Mouse (Mus musculus): ENCODE measurements around the gene Ap1m1. TPM values are rescaled to one million over a fixed set of nuclear protein-coding genes. Genes with fewer than 3 reads are reported as not detected.
A peak's percentile ranks its signal among the peaks of the same experiment; 100 is the strongest.

The Ap1m1 gene
- total RNA-seq (2014; rRNA removed) (7.9 and 14.9 TPM in 2 replicates), polyA plus RNA-seq (2012; rRNA removed) (38.9 and 39.4 TPM in 2 replicates)

- H3K4me3 ChIP-seq (ENCODE audit: insufficient read depth, low read depth, low read length) = peak within 1 kb of the TSS; percentile 69
- WGBS = under 1% methylated on average over 54 of the region's 54 CpGs
- no peak for TF ChIP-seq POLR2A (IDR thresholded peaks at IDR 0.05; ENCODE audit: extremely low read depth, insufficient read depth, low read length)
- peak; percentile 64 for TF ChIP-seq CTCF (IDR thresholded peaks at IDR 0.05; ENCODE audit: low read depth, low read length)
Measured at GRCm38 (mm10) chr8:72239499-72240402, at the start of gene Ap1m1. TSS of gene Ap1m1 (plus strand) at chr8:72240018.

DNA sequence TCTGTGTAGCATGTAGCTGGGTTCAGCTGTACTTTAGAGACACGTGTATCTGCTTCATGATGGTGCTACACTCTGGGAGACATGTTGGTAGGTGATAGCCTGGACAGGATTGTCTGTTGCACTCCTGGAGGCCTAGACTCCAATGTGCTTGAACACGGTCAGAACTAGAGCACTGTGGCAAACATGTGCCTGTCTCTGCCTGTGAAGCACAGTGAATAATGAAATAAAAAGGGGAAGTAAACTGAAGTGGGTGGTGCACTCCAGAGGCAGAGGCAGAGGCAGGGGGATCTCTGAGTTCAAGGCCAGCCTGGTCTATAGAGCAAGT is 49.6 kb upstream of the Ap1m1 start:
- no peak overlapping the region for H3K27ac ChIP-seq (replicated peaks; ENCODE audit: insufficient read depth, low read depth, low read length)
- no peak overlapping the region for H3K9ac ChIP-seq (ENCODE audit: low read depth, low read length)

More at GRCm38 (mm10) chr8:72239499-72240402, at the start of gene Ap1m1:
- Histone ChIP-seq H3K9ac (ENCODE audit: low read depth, low read length) (peak within 1 kb of the TSS; percentile 73), H3K4me1 (ENCODE audit: control insufficient read depth, insufficient read depth, low read length) (peaks cover 14% of the 10 kb centered on the region), H3K27ac (replicated peaks; ENCODE audit: insufficient read depth, low read depth, low read length) (peak within 1 kb of the TSS; percentile 68), H3K27me3 (ENCODE audit: control insufficient read depth, insufficient read depth, low read length) (no peaks in the 10 kb centered on the region), H3K79me2 (ENCODE audit: control insufficient read depth, insufficient read depth, low read length) (peaks cover 12% of the 10 kb centered on the region; the same call in 1 of the 2 replicates), H3K36me3 (ENCODE audit: control insufficient read depth, insufficient read depth, low read length) (no peaks in the 10 kb centered on the region)
- DNase-seq (ENCODE audit: extremely low read depth, low read depth, low spot score) = peak; percentile 95

DNA sequence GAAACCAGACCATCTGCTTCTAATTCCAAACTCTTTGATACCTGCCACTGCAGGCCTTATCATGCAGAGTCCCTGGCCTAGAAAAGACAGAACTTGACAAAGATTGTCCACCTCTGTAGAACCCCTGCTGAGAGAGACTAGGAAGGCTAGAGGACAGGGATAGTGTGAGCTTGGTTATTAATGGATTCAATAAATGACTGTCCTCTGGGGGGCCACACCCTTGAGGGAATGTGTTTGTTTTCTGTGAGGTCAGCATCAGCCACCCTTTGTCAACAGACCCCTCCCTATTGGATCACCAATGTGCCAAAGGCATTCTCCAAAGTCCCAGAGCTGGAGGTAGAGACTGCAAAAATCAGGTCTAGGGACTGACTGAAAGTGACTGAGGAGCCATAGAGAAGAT is 47.8 kb upstream of the Ap1m1 start:
- no peak overlapping the region for H3K9ac ChIP-seq (ENCODE audit: low read depth, low read length)
- H3K4me1 ChIP-seq (ENCODE audit: control insufficient read depth, insufficient read depth, low read length) = no peaks in the 10 kb centered on the region
- no peaks in the 10 kb centered on the region for H3K36me3 ChIP-seq (ENCODE audit: control insufficient read depth, insufficient read depth, low read length)
- H3K4me3 ChIP-seq (ENCODE audit: insufficient read depth, low read depth, low read length) = no peak overlapping the region
- no peak for TF ChIP-seq POLR2A (IDR thresholded peaks at IDR 0.05; ENCODE audit: extremely low read depth, insufficient read depth, low read length)
- TF ChIP-seq CTCF (IDR thresholded peaks at IDR 0.05; ENCODE audit: low read depth, low read length) = no peak
- H3K27ac ChIP-seq (replicated peaks; ENCODE audit: insufficient read depth, low read depth, low read length) = no peak overlapping the region
- H3K27me3 ChIP-seq (ENCODE audit: control insufficient read depth, insufficient read depth, low read length) = no peaks in the 10 kb centered on the region
- DNase-seq (ENCODE audit: extremely low read depth, low read depth, low spot score) = no peak
- no peaks in the 10 kb centered on the region for H3K79me2 ChIP-seq (ENCODE audit: control insufficient read depth, insufficient read depth, low read length)

More for the DNA sequence above, 49.6 kb upstream of the Ap1m1 start:
- WGBS = 83% methylated on average over 2 of the region's 2 CpGs
- H3K36me3 ChIP-seq (ENCODE audit: control insufficient read depth, insufficient read depth, low read length) = no peaks in the 10 kb centered on the region
- H3K79me2 ChIP-seq (ENCODE audit: control insufficient read depth, insufficient read depth, low read length) = no peaks in the 10 kb centered on the region
- H3K4me1 ChIP-seq (ENCODE audit: control insufficient read depth, insufficient read depth, low read length) = no peaks in the 10 kb centered on the region
- no peak overlapping the region for H3K4me3 ChIP-seq (ENCODE audit: insufficient read depth, low read depth, low read length)
- no peaks in the 10 kb centered on the region for H3K27me3 ChIP-seq (ENCODE audit: control insufficient read depth, insufficient read depth, low read length)
- DNase-seq (ENCODE audit: extremely low read depth, low read depth, low spot score) = no peak
- TF ChIP-seq CTCF (IDR thresholded peaks at IDR 0.05; ENCODE audit: low read depth, low read length) (no peak), POLR2A (IDR thresholded peaks at IDR 0.05; ENCODE audit: extremely low read depth, insufficient read depth, low read length) (no peak)

DNA sequence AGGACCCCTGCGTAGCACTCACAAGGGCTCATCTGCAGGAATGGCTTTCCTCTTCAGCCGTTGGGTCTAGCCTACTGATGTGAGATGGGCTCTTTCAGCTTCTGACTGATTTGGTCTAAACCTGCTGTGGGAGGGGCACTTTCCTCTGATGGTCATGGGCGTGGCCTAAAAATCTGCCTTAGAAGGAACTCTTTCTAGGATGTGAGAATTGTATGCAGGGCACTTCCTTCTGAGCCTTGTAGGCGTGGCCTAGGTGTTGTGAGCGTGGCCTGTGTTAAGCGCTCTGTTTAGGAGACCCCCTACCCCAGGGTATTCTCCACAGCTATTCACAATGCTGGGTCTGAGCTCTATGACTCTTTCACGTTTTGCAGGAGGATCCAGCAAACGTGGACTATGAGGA is 41.8 kb upstream of the Ap1m1 start:
- no peaks in the 10 kb centered on the region for H3K79me2 ChIP-seq (ENCODE audit: control insufficient read depth, insufficient read depth, low read length)
- no peaks in the 10 kb centered on the region for H3K4me1 ChIP-seq (ENCODE audit: control insufficient read depth, insufficient read depth, low read length)
- no peaks in the 10 kb centered on the region for H3K36me3 ChIP-seq (ENCODE audit: control insufficient read depth, insufficient read depth, low read length)
- no peak overlapping the region for H3K9ac ChIP-seq (ENCODE audit: low read depth, low read length)
- TF ChIP-seq CTCF (IDR thresholded peaks at IDR 0.05; ENCODE audit: low read depth, low read length) (no peak), POLR2A (IDR thresholded peaks at IDR 0.05; ENCODE audit: extremely low read depth, insufficient read depth, low read length) (no peak)
- H3K27ac ChIP-seq (replicated peaks; ENCODE audit: insufficient read depth, low read depth, low read length) = no peak overlapping the region
- H3K27me3 ChIP-seq (ENCODE audit: control insufficient read depth, insufficient read depth, low read length) = no peaks in the 10 kb centered on the region
- H3K4me3 ChIP-seq (ENCODE audit: insufficient read depth, low read depth, low read length) = no peak overlapping the region
- no peak for DNase-seq (ENCODE audit: extremely low read depth, low read depth, low spot score)
- WGBS = 72% methylated on average over 8 of the region's 8 CpGs

DNA sequence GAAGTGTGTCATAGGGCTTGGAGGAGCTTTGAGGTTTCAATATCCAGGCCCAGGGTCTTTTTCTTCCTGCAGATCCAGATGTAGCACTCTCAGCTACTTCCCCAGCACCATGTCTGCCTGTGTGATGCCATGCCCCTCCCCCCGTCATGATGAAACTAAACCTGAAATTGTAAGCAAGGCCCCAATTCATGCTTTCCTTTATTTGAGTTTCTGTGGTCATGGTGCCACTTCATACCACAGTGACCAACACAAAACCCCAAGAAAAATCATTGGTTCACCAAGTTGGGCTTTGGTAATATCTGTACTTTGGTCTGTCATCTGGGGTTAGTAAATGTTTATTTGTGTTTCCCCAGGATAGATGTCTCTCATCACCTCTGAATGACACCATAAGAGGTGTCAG is 31.2 kb upstream of the Ap1m1 start:
- H3K27me3 ChIP-seq (ENCODE audit: control insufficient read depth, insufficient read depth, low read length) = no peaks in the 10 kb centered on the region
- no peaks in the 10 kb centered on the region for H3K36me3 ChIP-seq (ENCODE audit: control insufficient read depth, insufficient read depth, low read length)
- H3K27ac ChIP-seq (replicated peaks; ENCODE audit: insufficient read depth, low read depth, low read length) = peak overlapping the region; percentile 57; the same call in 1 of the 2 replicates
- H3K79me2 ChIP-seq (ENCODE audit: control insufficient read depth, insufficient read depth, low read length) = no peaks in the 10 kb centered on the region
- TF ChIP-seq CTCF (IDR thresholded peaks at IDR 0.05; ENCODE audit: low read depth, low read length) = no peak
- no peak for TF ChIP-seq POLR2A (IDR thresholded peaks at IDR 0.05; ENCODE audit: extremely low read depth, insufficient read depth, low read length)
- DNase-seq (ENCODE audit: extremely low read depth, low read depth, low spot score) = peak; percentile 56
- H3K9ac ChIP-seq (ENCODE audit: low read depth, low read length) = no peak overlapping the region
- H3K4me3 ChIP-seq (ENCODE audit: insufficient read depth, low read depth, low read length) = no peak overlapping the region
- 48% methylated on average over 1 of the region's 1 CpGs for WGBS
- H3K4me1 ChIP-seq (ENCODE audit: control insufficient read depth, insufficient read depth, low read length) = peaks cover 1% of the 10 kb centered on the region; the same call in 1 of the 2 replicates

- Histone ChIP-seq H3K27ac (replicated peaks; ENCODE audit: insufficient read depth, low read depth, low read length) (no peak overlapping the region; the same call in 1 of the 2 replicates), H3K4me1 (ENCODE audit: control insufficient read depth, insufficient read depth, low read length) (peaks cover 1% of the 10 kb centered on the region; the same call in 1 of the 2 replicates), H3K9ac (ENCODE audit: low read depth, low read length) (no peak overlapping the region), H3K27me3 (ENCODE audit: control insufficient read depth, insufficient read depth, low read length) (no peaks in the 10 kb centered on the region), H3K36me3 (ENCODE audit: control insufficient read depth, insufficient read depth, low read length) (no peaks in the 10 kb centered on the region), H3K4me3 (ENCODE audit: insufficient read depth, low read depth, low read length) (no peak overlapping the region), H3K79me2 (ENCODE audit: control insufficient read depth, insufficient read depth, low read length) (no peaks in the 10 kb centered on the region)
- WGBS = 56% methylated on average over 4 of the region's 4 CpGs
- peak; percentile 27 for DNase-seq (ENCODE audit: extremely low read depth, low read depth, low spot score)
- TF ChIP-seq POLR2A (IDR thresholded peaks at IDR 0.05; ENCODE audit: extremely low read depth, insufficient read depth, low read length) (no peak), CTCF (IDR thresholded peaks at IDR 0.05; ENCODE audit: low read depth, low read length) (no peak)
Measured at GRCm38 (mm10) chr8:72210222-72210621, 29.6 kb upstream of the Ap1m1 start.

All from liver, adult 2 months (tissue).